Mouse (Mus musculus): ENCODE results near the gene Gdf15. TPM values are rescaled to one million over a fixed set of nuclear protein-coding genes. Genes with fewer than 3 reads are reported as not detected.

Gene Gdf15
- total RNA-seq, 2 experiments from 2014 or later, result not detected

DNA sequence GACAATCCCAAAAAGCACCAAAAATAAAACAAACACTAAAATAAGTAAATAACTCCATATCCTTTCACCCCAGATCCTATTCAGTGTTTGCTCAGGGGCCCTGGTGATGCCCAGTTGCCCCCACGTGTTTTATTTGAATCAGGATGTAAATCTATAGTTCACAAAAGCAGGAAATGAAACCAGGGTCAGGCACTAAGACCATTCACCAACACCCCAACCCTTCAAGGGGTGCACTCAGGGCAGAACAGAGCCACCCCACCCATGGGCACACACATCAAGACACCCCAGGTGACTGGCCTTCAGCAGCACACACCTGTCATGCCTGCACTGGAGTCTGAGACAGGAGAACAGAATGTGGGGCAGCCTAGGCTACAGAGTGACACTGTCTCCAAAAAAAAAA lies 21.9 kb upstream of the Gdf15 start:
- no peak for TF ChIP-seq CTCF (IDR thresholded peaks at IDR 0.05)
- intact Hi-C loops (cut with DNase I), result no loop called here
- no peak for DNase-seq (ENCODE audit: extremely low spot score in 1 of 2, low spot score in 2 of 2)
- Histone ChIP-seq H3K27ac (no peak overlapping the region), H3K4me3 (no peak overlapping the region)

DNA sequence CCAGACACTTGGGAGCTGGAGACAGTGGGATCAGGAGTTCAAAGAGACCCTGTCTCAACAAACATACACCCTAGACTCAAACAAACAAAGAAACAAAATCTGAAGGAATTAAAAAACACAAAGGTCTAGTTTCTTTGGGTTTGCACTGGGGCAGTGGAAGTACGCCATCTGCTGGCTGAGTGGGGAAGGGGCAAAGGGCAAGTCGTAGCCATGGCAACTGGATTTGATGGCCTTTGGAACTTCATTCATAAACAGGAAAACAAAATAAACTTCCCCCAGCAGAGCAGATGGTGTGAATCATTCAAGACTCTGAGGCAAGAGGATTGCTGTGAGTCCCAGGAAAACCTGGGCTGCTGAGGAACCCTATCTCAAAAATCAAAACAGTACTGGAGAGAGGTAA lies 21.0 kb upstream of the Gdf15 start:
- H3K27ac ChIP-seq, result no peak overlapping the region
- intact Hi-C loops (cut with DNase I), result loop anchor here (2.0 kb wide), 1 partner anchor 22 kb away; no protein-coding TSS in a partner anchor
- TF ChIP-seq CTCF (IDR thresholded peaks at IDR 0.05), result peak; percentile 79
- DNase-seq (ENCODE audit: extremely low spot score in 1 of 2, low spot score in 2 of 2), result no peak
- no peak overlapping the region for H3K4me3 ChIP-seq

DNA sequence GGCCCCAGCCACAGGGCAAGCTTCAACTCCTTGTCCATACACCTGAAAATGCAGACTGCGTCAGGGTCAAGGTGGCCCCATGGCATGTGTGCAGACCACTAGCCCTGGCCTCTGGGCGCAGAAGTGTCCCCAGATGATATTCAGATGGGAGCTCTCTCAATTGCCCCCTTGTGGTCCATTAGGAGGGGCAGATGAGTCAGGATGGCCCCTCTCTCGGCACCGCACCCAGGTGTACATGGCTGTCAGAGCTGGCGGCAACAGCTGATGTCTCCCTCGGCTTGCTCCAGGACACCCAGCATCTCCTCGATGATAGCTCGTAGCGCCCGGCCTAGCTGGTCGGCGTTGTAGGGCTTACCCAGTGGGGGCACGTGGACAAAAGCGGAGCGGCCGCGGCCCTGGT lies 18.1 kb upstream of the Gdf15 start:
- H3K27ac ChIP-seq, result no peak overlapping the region
- no peak for DNase-seq (ENCODE audit: extremely low spot score in 1 of 2, low spot score in 2 of 2)
- H3K4me3 ChIP-seq, result no peak overlapping the region
- intact Hi-C loops (cut with DNase I), result loop anchor here (2.0 kb wide), 1 partner anchor 38 kb away; no protein-coding TSS in a partner anchor
- no peak; the same call in 1 of the 2 replicates for TF ChIP-seq CTCF (IDR thresholded peaks at IDR 0.05)

DNA sequence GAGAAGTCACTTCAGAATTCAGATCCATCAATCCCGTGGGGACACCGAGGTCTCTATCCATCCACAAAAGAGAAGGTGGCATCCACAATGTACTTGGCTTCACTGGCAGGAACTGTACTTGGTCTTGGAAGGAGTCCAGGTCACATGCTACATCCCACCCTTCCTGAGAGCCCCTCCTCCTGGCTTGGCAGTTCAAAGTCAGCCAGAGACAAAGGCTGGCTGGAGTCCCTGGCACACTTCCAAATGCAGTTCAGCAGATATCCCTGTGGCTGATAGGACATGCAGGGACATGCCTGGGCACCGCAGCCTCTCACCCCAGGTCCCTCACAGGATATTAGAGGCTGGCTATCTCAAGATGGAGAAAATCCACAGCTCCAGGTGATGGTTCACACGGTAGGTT lies 17.1 kb upstream of the Gdf15 start:
- Histone ChIP-seq H3K4me3 (no peak overlapping the region), H3K27ac (no peak overlapping the region; the same call in 1 of the 2 replicates)
- intact Hi-C loops (cut with DNase I), result no loop called here
- DNase-seq (ENCODE audit: extremely low spot score in 1 of 2, low spot score in 2 of 2), result no peak
- TF ChIP-seq CTCF (IDR thresholded peaks at IDR 0.05), result no peak

DNA sequence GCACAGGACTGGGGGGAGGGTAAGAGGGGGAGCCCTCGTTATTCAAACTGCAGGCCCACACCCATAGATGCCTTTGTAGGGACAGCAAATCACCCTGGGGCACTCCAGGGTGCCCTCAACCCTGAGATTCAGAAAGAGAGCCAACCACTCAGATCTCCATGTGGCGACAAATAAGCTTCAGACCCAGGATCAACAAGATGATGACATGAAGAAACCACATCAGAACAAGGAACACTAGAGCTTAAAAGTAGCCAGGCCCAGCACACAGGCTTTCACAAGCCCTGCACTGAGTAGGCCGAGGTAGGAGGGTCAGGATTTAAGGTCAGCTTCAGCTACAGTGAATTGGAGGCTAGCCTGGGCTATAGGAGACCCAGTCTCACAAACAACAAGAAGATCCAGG lies 16.7 kb upstream of the Gdf15 start:
- no peak for TF ChIP-seq CTCF (IDR thresholded peaks at IDR 0.05)
- Histone ChIP-seq H3K4me3 (no peak overlapping the region), H3K27ac (no peak overlapping the region; the same call in 1 of the 2 replicates)
- intact Hi-C loops (cut with DNase I), result no loop called here
- DNase-seq (ENCODE audit: extremely low spot score in 1 of 2, low spot score in 2 of 2), result no peak

DNA sequence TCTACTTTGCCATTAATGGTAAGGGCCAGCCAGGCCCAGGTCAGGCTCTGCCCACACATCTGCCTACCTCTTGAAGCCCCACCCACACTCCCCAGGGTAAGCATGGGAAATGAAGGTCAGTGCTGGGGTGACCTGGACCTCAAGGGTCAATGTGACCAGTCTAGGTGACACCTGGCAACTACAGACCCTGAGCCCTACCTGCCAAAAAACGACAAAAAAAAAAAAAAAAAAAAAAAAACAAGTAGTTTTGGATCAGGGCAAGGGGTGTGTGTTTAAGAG lies 15.8 kb upstream of the Gdf15 start:
- H3K4me3 ChIP-seq, result no peak overlapping the region
- TF ChIP-seq CTCF (IDR thresholded peaks at IDR 0.05), result no peak
- intact Hi-C loops (cut with DNase I), result no loop called here
- DNase-seq (ENCODE audit: extremely low spot score in 1 of 2, low spot score in 2 of 2), result no peak
- no peak overlapping the region for H3K27ac ChIP-seq

DNA sequence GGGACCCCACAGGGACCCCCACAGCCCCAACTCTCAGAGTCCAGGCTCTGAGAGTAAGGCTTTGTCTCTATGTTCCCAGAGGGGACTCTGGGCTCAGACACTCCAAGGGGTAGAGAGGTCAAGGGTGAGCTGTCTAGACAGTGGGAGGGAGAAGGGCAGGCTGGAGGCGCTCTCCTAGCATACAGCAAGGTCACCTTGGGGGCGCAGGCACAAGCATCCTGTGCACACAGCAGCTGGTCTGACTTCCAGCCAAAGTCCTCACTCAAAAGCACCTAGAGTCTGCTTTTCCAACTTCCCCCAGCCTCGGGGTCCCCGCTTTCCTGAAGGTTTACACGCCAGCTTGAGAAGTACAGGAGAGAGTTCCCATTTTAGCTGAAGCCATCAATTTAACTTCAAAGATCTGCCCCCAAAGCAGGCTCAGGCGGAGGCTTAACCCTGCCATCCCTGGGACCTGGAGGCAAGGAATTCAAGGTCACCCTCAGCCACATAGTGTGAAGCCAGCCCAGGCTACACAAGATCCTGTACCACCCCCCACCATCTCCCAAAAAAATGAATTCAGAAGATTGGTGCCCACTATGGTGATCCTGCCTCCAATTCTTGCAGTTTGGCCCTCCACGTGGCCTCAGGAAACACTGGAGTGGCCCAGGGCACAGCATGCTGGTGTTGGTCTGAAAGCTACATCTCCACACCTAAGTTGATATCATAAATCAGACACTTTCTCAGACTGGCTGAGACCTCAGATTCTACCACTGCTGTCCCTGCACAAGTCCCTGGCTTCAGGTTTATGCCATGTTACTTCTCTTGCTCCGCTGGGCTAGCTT lies 15.3 kb upstream of the Gdf15 start:
- no peak overlapping the region for H3K27ac ChIP-seq
- intact Hi-C loops (cut with DNase I), result no loop called here
- no peak for DNase-seq (ENCODE audit: extremely low spot score in 1 of 2, low spot score in 2 of 2)
- TF ChIP-seq CTCF (IDR thresholded peaks at IDR 0.05), result no peak
- no peak overlapping the region for H3K4me3 ChIP-seq

DNA sequence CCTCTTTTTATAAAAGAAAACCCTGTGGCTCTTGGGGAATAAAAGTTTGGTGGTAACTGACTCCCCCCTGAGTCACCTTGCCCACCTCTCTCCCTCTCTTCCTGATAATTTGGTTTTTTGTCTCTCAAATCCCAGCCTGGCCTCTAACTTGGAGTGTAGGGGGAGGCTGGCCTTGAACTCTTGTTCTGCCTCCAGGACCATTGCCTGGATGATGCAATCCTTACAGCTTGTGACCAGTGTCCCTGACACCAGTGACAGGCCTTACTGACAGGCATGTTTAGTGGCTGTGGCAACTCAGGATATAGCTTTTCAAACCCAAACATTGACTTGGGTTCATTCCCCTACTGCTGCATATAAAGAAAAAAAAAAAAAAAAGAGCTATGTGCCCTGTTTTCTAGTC lies 14.5 kb upstream of the Gdf15 start:
- H3K27ac ChIP-seq, result no peak overlapping the region
- no peak overlapping the region for H3K4me3 ChIP-seq
- TF ChIP-seq CTCF (IDR thresholded peaks at IDR 0.05), result no peak
- no peak for DNase-seq (ENCODE audit: extremely low spot score in 1 of 2, low spot score in 2 of 2)
- intact Hi-C loops (cut with DNase I), result no loop called here

DNA sequence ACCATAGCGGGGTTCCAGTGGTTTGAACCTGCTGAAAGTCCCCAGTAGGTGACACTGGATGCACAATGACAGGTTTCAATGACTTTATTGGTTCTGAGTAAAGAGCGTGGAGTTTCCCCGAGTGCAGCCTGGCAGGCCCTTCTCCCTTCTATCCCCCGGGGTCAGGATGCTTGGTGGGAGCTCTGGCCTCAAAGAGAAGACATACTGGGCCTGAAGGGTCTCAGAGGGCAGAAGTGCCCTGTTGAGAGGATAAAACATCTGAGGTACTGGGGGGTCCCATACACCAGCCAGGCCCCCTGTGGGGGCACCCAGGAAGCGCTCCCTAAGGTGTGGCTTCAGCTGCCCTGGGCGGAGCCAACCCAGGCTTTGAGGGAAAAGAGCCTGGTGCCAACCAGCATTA lies 14.1 kb upstream of the Gdf15 start:
- no peak for DNase-seq (ENCODE audit: extremely low spot score in 1 of 2, low spot score in 2 of 2)
- no peak for TF ChIP-seq CTCF (IDR thresholded peaks at IDR 0.05)
- Histone ChIP-seq H3K4me3 (no peak overlapping the region), H3K27ac (no peak overlapping the region)
- intact Hi-C loops (cut with DNase I), result no loop called here

DNA sequence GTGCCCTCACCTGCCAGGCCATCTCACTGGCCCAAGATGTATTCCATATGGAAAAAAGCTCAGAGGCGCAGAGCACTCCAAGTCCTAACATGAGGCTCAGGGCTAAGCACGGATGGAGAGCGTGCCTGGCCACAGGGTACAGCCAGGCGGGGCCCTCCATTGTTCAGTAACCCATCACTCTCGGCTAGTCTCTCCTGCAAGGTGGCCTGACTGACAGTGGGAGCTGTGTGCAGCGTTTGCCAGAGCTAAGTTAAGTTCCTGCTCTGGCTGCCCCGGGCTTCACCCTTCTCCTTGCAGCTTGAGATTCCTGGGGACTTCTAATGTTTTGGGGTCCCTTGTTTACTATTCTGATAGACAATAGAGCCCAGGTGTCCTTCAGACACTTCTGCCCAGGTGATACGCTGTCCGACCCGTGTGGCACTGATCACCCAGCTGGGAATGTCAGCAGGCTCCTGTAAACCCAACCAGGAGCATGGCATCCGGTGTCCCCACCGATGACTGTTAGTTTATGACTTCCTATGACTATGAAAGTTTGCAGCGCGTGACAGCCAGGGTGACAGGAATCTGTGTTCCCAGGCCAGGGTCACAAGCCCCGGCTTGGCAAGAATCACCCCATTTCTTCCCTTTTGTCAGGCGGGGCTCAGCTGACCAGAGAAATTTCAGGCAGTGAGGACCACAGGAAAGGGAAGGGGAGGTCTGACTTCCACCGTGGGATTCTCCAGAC lies 13.4 kb upstream of the Gdf15 start:
- Histone ChIP-seq H3K4me3 (no peak overlapping the region), H3K27ac (no peak overlapping the region)
- TF ChIP-seq CTCF (IDR thresholded peaks at IDR 0.05), result no peak
- DNase-seq (ENCODE audit: extremely low spot score in 1 of 2, low spot score in 2 of 2), result no peak
- intact Hi-C loops (cut with DNase I), result no loop called here

DNA sequence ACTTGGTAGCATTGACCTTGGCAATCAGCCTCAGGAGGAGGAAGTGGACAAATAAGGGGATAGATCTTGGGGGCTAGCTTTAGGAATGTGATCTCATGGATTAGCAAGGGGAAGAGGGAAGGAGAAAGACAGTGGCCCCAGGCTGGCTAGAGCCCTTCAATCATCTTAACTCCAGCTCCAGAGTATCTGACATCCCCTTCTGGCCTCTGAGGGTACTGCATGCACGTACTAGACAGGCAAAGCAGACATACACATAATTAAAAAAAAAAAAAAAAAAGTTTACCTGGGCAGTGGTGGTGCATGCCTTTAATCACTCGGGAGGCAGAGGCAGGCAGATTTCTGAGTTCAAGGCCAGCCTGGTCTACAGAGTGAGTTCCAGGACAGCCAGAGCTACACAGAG lies 11.8 kb upstream of the Gdf15 start:
- DNase-seq (ENCODE audit: extremely low spot score in 1 of 2, low spot score in 2 of 2), result no peak
- H3K4me3 ChIP-seq, result no peak overlapping the region
- H3K27ac ChIP-seq, result no peak overlapping the region
- TF ChIP-seq CTCF (IDR thresholded peaks at IDR 0.05), result peak; percentile 30
- intact Hi-C loops (cut with DNase I), result no loop called here

DNA sequence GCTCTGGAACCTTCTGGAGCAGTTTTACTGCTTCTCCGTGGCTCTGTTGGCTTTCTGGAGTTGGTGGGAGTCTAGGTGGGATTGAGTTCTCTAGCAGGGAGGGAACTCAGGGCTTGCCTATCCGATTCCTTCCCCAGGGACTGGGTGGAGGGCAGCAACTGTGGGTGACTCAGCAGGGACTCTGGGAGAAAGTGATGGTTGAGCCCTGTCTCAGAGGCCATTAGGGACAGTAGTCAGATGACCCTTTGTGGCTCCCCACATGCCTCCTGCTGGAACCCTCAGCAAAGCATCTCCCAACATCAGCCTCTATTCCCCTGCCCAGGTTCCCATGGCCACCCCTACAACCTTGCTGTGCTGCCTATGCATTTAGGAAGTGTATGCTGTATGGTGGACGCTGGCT lies 10.8 kb upstream of the Gdf15 start:
- DNase-seq (ENCODE audit: extremely low spot score in 1 of 2, low spot score in 2 of 2), result no peak
- Histone ChIP-seq H3K27ac (no peak overlapping the region), H3K4me3 (no peak overlapping the region)
- TF ChIP-seq CTCF (IDR thresholded peaks at IDR 0.05), result no peak
- intact Hi-C loops (cut with DNase I), result no loop called here

DNA sequence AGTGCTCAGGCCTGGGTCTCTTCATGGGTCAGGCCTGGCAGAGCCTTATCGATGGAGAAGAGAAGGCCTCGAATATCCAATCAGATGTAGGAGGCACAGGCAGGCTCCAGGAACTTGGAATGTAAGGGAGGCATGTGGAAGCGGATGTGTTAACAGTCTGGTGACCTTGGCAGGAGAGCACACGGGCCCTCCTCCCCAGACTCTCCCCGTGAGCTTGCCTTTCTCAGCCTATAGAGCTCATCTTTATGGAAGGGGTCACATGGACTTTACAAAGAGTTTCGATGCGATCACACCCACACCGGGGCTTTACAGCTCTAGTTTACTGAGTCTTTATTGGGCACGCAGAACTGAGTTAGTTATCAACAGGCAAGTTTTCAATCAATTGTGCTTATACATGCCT lies 6.5 kb upstream of the Gdf15 start:
- Histone ChIP-seq H3K27ac (no peak overlapping the region), H3K4me3 (no peak overlapping the region)
- intact Hi-C loops (cut with DNase I), result no loop called here
- no peak for DNase-seq (ENCODE audit: extremely low spot score in 1 of 2, low spot score in 2 of 2)
- TF ChIP-seq CTCF (IDR thresholded peaks at IDR 0.05), result no peak
